Mouse (Mus musculus) heart, embryonic 14.5 days (tissue): ENCODE data around the gene Gse1. TPM values are rescaled to one million over a fixed set of nuclear protein-coding genes. Genes with fewer than 3 reads are reported as not detected.
A peak's percentile ranks its signal among the peaks of the same experiment; 100 is the strongest.

ENCODE experiments used
- ATAC-seq: fragments of 200-750 bp; cut with Nextera tagmentation; 2 replicates; pipeline ENCODE4 v1.8.0; 2017; ENCODE audit warnings: low read depth, moderate TSS enrichment; ENCODE audit not compliant: insufficient number of reproducible peaks, insufficient read depth, low FRiP score
- H3K27ac ChIP-seq, 2 experiments: fragments of 200-500 bp in 1 of 2; fragments of 300-500 bp in 1 of 2; sonication (generic) in 1 of 2; replicated peaks in 1 of 2; 2 replicates each; pipeline ENCODE4 v1.5.1; 2012 to 2014; ENCODE audit warnings: low read depth in 2 of 2, low read length in 2 of 2, control low read depth in 1 of 2, mild to moderate bottlenecking in 1 of 2, mixed read lengths in 1 of 2; ENCODE audit not compliant: control insufficient read depth in 1 of 2, insufficient read depth in 1 of 2
- H3K27me3 ChIP-seq: fragments of 300-500 bp; sonication (generic); 2 replicates; pipeline ENCODE4 v1.6.1; 2014; ENCODE audit warnings: mild to moderate bottlenecking, low read length, control low read depth; ENCODE audit not compliant: control insufficient read depth, insufficient read depth
- H3K36me3 ChIP-seq: fragments of 300-500 bp; sonication (generic); 2 replicates; pipeline ENCODE4 v1.6.1; 2014; ENCODE audit warnings: mild to moderate bottlenecking, control low read depth, low read length, mixed read lengths; ENCODE audit not compliant: control insufficient read depth, insufficient read depth
- H3K4me1 ChIP-seq, 2 experiments: fragments of 200-500 bp in 1 of 2; fragments of 300-500 bp in 1 of 2; sonication (generic) in 1 of 2; 2 replicates each; pipeline ENCODE4 v1.6.1; 2012 to 2014; ENCODE audit warnings: low read length in 2 of 2, control low read depth in 1 of 2, mixed read lengths in 1 of 2; ENCODE audit not compliant: control insufficient read depth in 2 of 2, insufficient read depth in 2 of 2
- H3K4me2 ChIP-seq: fragments of 300-500 bp; sonication (generic); 2 replicates; pipeline ENCODE4 v1.6.1; 2014; ENCODE audit warnings: mild to moderate bottlenecking, low read length
- H3K4me3 ChIP-seq, 2 experiments: fragments of 200-500 bp in 1 of 2; fragments of 300-500 bp in 1 of 2; sonication (generic) in 1 of 2; 2 replicates each; pipeline ENCODE4 v1.5.1; 2012 to 2014; ENCODE audit warnings: low read length in 2 of 2, mild to moderate bottlenecking in 2 of 2, control low read depth in 1 of 2, low read depth in 1 of 2, moderate library complexity in 1 of 2; ENCODE audit not compliant: control insufficient read depth in 1 of 2, insufficient read depth in 1 of 2
- H3K9ac ChIP-seq: fragments of 300-500 bp; sonication (generic); 2 replicates; pipeline ENCODE4 v1.6.1; 2014; ENCODE audit warnings: mild to moderate bottlenecking, low read length
- H3K9me3 ChIP-seq: fragments of 300-500 bp; sonication (generic); 2 replicates; pipeline ENCODE4 v1.6.1; 2016; ENCODE audit warnings: low read length, control low read depth; ENCODE audit not compliant: control insufficient read depth
- WGBS: fragments of 180-500 bp; shearing (Covaris S2); extraction: QIAGEN DNeasy Blood & Tissue Kit; methylation state at CpG from one replicate; pipeline ENCODE4 v1.1.7; 2014; 5-methylcytosine and 5-hydroxymethylcytosine counted together
- polyA plus RNA-seq: library from polyadenylated mRNA; unstranded; fragments of >200 nt; fragmentation: Nextera tagmentation; extraction: Ambion mirVana; gene quantifications from 2 replicates; pipeline ENCODE4 v1.2.1, GENCODE M21; 2014

Gene Gse1
- polyA plus RNA-seq, 1 experiment from 2014 or later, result 12.2 TPM

- H3K9me3 ChIP-seq, result no peaks in the 10 kb centered on the region
- WGBS, result 34% methylated on average over 6 of the region's 6 CpGs
- H3K4me2 ChIP-seq, result no peak overlapping the region
- H3K9ac ChIP-seq, result peak overlapping the region; percentile 64
- peak overlapping the region; percentile 84 to 99 for H3K27ac ChIP-seq
- H3K27me3 ChIP-seq, result no peaks in the 10 kb centered on the region
- ATAC-seq, result no peak
- peaks cover 28 to 48% of the 10 kb centered on the region in 2 experiments for H3K4me1 ChIP-seq
- no peak overlapping the region for H3K4me3 ChIP-seq
- no peaks in the 10 kb centered on the region for H3K36me3 ChIP-seq
These were observed 155.5 kb downstream of the Gse1 start for GRCm38 (mm10) chr8:120383713-120384112.

- ATAC-seq, result no peak
- Histone ChIP-seq H3K9ac (no peak overlapping the region), H3K4me1 (peaks cover 25 to 41% of the 10 kb centered on the region in 2 experiments), H3K36me3 (no peaks in the 10 kb centered on the region), H3K27me3 (no peaks in the 10 kb centered on the region), H3K9me3 (no peaks in the 10 kb centered on the region), H3K4me3 (no peak overlapping the region), H3K4me2 (no peak overlapping the region), H3K27ac (no peak overlapping the region)
These were observed 156.5 kb downstream of the Gse1 start for GRCm38 (mm10) chr8:120384745-120385144.

DNA sequence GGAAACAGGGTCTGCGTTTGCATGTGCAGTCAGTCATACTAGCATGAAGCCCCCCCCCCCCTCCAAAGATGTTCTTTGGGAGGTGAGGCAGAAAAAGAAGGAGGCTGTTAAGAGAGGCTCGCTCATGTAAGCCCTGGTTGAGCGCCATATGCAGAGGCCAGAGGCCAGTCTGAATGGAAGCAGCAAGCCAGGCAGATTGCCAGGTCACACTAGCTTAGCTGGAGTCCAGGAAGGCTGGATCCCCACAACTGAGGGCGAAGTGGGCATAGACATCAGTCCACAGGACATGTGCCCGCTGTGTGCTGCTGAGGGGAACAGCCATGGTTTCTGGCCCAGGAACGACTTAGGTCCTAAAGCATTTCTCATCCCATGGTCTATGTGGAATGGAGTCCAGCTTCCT is 160.0 kb downstream of the Gse1 start:
- Histone ChIP-seq H3K9me3 (no peaks in the 10 kb centered on the region), H3K4me3 (no peak overlapping the region), H3K4me2 (no peak overlapping the region), H3K36me3 (no peaks in the 10 kb centered on the region), H3K4me1 (peaks cover 10 to 18% of the 10 kb centered on the region in 2 experiments), H3K27me3 (no peaks in the 10 kb centered on the region), H3K27ac (no peak overlapping the region), H3K9ac (no peak overlapping the region)
- WGBS, result 89% methylated on average over 6 of the region's 6 CpGs
- no peak for ATAC-seq

DNA sequence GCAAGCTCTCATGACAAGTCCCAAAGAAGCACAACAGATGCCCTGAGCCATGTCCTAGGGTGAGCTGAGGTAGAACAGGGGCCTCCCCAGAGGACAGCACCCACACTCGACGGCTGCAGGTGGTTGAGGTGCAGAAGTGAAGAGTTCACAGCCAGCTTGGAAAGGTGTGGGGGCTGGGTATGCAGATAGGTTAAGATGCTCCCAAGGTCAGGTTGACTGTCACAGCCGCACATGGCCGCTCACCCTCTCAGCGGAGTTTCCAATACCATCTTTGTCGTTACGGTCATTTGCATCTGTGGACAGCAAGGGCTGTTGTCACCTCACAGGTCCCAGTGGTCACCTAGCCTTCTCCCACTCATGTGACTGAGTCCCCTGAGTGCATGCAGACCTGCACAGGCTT is 162.3 kb downstream of the Gse1 start:
- Histone ChIP-seq H3K27ac (no peak overlapping the region), H3K9ac (no peak overlapping the region), H3K27me3 (no peaks in the 10 kb centered on the region), H3K4me3 (no peak overlapping the region), H3K36me3 (no peaks in the 10 kb centered on the region), H3K9me3 (no peaks in the 10 kb centered on the region), H3K4me2 (no peak overlapping the region), H3K4me1 (peaks cover 2 to 7% of the 10 kb centered on the region in 2 experiments; a peak in 2 of 4 replicates)
- 82% methylated on average over 7 of the region's 7 CpGs for WGBS
- no peak for ATAC-seq

DNA sequence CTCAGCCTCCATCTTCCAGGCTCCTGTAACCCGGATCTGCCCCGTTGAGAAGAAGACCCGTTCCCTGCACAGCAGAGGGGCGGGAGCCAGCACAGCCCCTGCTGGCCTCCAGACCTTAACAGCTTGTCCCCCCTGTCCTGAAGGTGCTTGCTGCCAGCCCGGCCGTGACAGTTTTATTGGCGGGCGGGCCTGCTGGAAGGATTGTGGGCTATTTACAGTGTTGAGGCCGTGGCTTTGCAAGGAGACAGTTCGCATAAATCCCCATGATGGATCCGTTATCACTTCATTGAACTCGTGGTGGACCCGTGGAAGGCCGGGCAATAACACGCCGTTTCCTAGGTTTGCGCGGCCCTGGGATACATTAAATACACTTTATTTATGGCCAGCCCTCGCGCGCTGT is 163.6 kb downstream of the Gse1 start:
- Histone ChIP-seq H3K4me1 (peaks cover 2 to 7% of the 10 kb centered on the region in 2 experiments; a peak in 2 of 4 replicates), H3K36me3 (no peaks in the 10 kb centered on the region), H3K9me3 (0 out of 2 replicates have a peak, but pooled peaks cover 3% of the 10 kb centered on the region), H3K4me3 (no peak overlapping the region), H3K27me3 (no peaks in the 10 kb centered on the region), H3K9ac (peak overlapping the region; percentile 16; the same call in 1 of the 2 replicates), H3K27ac (no peak overlapping the region), H3K4me2 (no peak overlapping the region)
- 73% methylated on average over 21 of the region's 21 CpGs for WGBS
- no peak for ATAC-seq

GRCm38 (mm10) chr8:120393085-120393484 is 164.8 kb downstream of the Gse1 start:
- no peaks in the 10 kb centered on the region for H3K36me3 ChIP-seq
- H3K4me3 ChIP-seq, result no peak overlapping the region
- no peaks in the 10 kb centered on the region for H3K27me3 ChIP-seq
- H3K4me1 ChIP-seq, result peaks cover 4 to 10% of the 10 kb centered on the region in 2 experiments; a peak in 2 of 4 replicates
- WGBS, result 84% methylated on average over 11 of the region's 11 CpGs
- H3K9ac ChIP-seq, result no peak overlapping the region
- H3K27ac ChIP-seq, result no peak overlapping the region
- 0 out of 2 replicates have a peak, but pooled peaks cover 3% of the 10 kb centered on the region for H3K9me3 ChIP-seq
- H3K4me2 ChIP-seq, result no peak overlapping the region
- ATAC-seq, result no peak

- Histone ChIP-seq H3K4me3 (no peak overlapping the region), H3K9ac (no peak overlapping the region), H3K27ac (no peak overlapping the region), H3K36me3 (no peaks in the 10 kb centered on the region), H3K9me3 (0 out of 2 replicates have a peak, but pooled peaks cover 3% of the 10 kb centered on the region), H3K4me1 (peaks cover 4 to 7% of the 10 kb centered on the region in 2 experiments; a peak in 2 of 4 replicates), H3K4me2 (no peak overlapping the region), H3K27me3 (no peaks in the 10 kb centered on the region)
- no peak for ATAC-seq
- 81% methylated on average over 9 of the region's 9 CpGs for WGBS
These were observed 165.6 kb downstream of the Gse1 start for GRCm38 (mm10) chr8:120393871-120394275.

GRCm38 (mm10) chr8:120395892-120396291 is 167.6 kb downstream of the Gse1 start:
- Histone ChIP-seq H3K27ac (no peak overlapping the region), H3K9me3 (0 out of 2 replicates have a peak, but pooled peaks cover 3% of the 10 kb centered on the region), H3K4me2 (no peak overlapping the region), H3K9ac (no peak overlapping the region), H3K4me3 (no peak overlapping the region), H3K36me3 (no peaks in the 10 kb centered on the region), H3K4me1 (peaks cover 4 to 6% of the 10 kb centered on the region in 2 experiments; a peak in 2 of 4 replicates), H3K27me3 (no peaks in the 10 kb centered on the region)
- no peak for ATAC-seq
- 90% methylated on average over 3 of the region's 3 CpGs for WGBS
